Mouse (Mus musculus) brain, embryonic 14.5 days (tissue): ENCODE data around the gene Ormdl1.
"Not testable (repeated sequence)": the region's sequence is repeated elsewhere in the genome, so short reads cannot be mapped to it uniquely, and the experiment has no call there.

Experiments
- CTCF ChIP-seq: fragments of 200-500 bp; IDR thresholded peaks from 2 replicates; pipeline ENCODE4 v1.5.1; 2012; ENCODE audit warnings: inconsistent platforms, mild to moderate bottlenecking, moderate library complexity, borderline replicate concordance; ENCODE audit not compliant: insufficient read depth, insufficient read length; ENCODE audit errors: extremely low read depth
- POLR2A ChIP-seq: fragments of 200-500 bp; IDR thresholded peaks from 2 replicates; pipeline ENCODE4 v1.6.1; 2012; ENCODE audit warnings: mild to moderate bottlenecking, inconsistent platforms, borderline replicate concordance; ENCODE audit not compliant: poor library complexity, insufficient read depth, insufficient read length, severe bottlenecking; ENCODE audit errors: extremely low read depth

- not testable (repeated sequence) for TF ChIP-seq POLR2A, CTCF
These were observed 36.6 kb downstream of the Ormdl1 start for GRCm38 (mm10) chr1:53333527-53333926.
